Mouse (Mus musculus) spleen, adult 2 months (tissue): ENCODE data around the gene Cylc2.

ENCODE experiments used
- CTCF ChIP-seq: fragments of 200-500 bp; IDR thresholded peaks from 2 replicates; pipeline ENCODE4 v1.5.1; 2011; ENCODE audit warnings: mild to moderate bottlenecking, inconsistent platforms; ENCODE audit not compliant: insufficient read depth, insufficient read length, insufficient replicate concordance; ENCODE audit errors: extremely low read depth
- POLR2A ChIP-seq: fragments of 200-500 bp; IDR thresholded peaks from 2 replicates; pipeline ENCODE4 v1.6.1; 2011; ENCODE audit warnings: low read depth, low read length, inconsistent platforms

DNA sequence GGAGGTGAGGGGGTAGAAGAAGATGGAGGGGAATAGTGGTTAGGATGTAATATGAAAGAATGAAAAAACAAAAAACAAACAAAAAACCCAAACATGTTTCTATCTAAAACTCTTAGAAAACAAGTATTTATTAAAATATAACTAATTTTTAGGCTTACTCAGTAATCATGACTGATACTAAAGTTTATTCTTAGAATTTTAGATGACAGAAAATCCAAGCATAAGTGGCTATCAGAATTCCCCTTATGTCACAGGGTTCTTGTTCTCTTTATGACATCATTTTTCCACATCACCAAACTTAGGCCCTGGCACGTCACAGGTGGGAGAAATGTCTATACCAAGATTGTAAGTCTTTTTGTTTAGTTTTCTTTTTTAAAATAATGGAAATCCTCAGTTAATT is at the start of gene Cylc2:
- TF ChIP-seq CTCF (no peak), POLR2A (no peak)
